Mouse (Mus musculus) cerebellum, postnatal 4 days (tissue): ENCODE data around the gene Per2.
"Not testable (repeated sequence)": the region's sequence is repeated elsewhere in the genome, so short reads cannot be mapped to it uniquely, and the experiment has no call there.

ENCODE experiments used
- DNase-seq, 2 experiments: peaks; one replicate each; pipeline ENCODE4 v3.0.0; 2022; ENCODE audit warnings: low spot score in 2 of 2, mixed read lengths in 1 of 2

The Per2 gene

GRCm38 (mm10) chr1:91459059-91459809, at the start of gene Per2:
TSS of gene Per2 (minus strand) at chr1:91459324.
- peak; percentile 99 for DNase-seq

- DNase-seq = no peak
These were observed 45.5 kb upstream of the Per2 start for GRCm38 (mm10) chr1:91504615-91505014.

DNA sequence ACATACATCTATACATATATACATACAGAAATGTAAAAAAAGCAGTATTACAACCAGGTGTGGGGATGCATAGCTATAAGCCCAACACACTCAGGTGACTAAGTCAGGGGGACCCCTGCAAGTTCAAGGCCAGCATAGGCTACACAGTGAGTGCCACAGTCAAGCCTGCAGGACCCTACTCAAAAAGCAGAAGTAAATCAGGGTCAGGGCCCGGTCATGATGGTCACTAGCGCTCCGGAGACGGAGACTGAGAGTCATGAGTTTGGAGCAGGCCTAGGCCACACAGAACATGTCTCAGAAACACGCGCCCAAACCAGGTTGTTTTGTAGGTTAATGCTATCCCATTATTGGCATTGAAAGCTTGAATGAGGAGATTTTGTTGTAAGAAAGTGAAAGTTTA, 39.5 kb upstream of the Per2 start:
- DNase-seq = no peak

DNA sequence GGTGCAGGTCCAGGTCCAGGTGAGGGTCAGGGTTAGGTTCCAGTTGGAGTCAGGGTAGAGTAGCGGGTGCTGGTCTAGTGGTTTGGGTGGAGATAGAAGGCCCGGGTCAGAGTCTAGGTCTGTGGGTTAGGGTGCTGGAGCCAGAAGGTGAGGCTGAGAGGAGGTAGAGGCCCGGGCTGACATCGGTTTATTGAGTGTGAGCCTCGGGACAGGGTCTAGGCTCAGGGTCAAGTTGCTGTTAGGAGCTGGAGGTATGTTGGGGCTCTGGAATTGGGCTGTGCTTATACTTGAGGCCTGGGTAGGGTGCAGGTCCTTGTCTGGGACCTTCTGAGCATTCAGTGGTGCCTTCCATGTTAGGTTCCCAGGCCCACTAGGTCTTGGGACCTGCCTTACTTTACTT, 36.2 kb upstream of the Per2 start:
- DNase-seq = no peak

GRCm38 (mm10) chr1:91494457-91495140, 35.5 kb upstream of the Per2 start, which contains the start of gene Traf3ip1:
TSS of gene Traf3ip1 (plus strand) at chr1:91494647.
- DNase-seq = peak; percentile 81 to 93

DNA sequence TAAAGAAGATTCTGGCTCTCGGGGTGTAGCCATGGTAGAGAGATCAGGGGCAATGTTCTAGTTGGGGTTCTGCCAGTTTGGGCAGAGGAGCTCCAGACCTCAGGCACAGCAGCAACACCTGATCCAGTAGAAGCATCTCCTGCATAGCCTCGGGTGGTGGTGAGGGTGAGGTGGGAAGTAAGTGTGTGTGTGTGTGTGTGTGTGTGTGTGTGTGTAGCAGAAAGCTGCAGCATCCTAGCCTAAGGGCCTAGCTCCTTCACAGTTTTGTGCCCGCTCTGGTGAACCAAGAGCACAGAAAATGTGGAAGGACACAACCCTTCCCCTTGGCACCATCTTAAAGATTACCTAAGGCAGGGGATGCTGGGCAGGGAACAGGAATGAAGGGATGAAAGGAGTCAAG, 34.8 kb upstream of the Per2 start:
- DNase-seq = peak in 1 of 2 experiments; percentile 9

DNA sequence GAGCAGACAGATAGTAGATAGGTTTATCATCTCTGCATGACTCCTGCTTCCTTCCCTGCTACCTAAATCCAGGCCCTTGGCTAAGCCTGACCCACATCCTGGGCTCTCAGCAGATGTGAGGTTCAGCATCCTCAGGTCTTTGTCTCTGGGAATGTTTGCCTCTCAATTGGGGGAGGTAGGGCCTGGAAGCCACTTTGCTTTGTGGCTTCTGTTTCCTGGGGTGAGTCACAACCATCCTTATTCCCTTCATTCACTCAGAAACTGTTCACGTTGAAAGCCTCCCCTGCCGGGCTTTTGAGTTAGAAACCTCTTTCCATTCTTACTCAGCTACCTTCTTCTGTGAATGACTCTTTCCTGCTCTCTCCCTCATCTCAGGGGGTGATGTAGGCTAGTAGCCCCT, 33.6 kb upstream of the Per2 start:
- no peak for DNase-seq

GRCm38 (mm10) chr1:91490322-91490721, 31.2 kb upstream of the Per2 start:
- DNase-seq = no peak

DNA sequence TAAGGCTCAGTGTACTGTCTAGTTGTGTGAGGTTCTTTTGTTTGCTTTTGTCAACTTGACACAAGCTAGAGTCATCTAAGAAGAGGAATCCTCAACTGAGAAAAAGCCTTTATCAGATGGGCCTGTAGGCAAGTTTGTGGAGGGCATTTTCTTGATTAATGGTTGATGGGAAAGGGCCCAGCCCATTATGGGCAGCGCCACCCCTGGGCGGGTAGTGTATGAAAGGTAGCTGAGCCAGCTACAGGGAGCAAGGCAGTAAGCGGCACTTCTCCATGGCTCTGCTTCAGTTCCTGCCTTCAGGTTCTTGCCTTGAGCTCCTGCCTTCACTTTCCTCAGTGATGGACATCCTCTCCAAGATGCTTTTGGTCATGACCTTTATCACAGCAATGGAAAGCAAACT, 27.0 kb upstream of the Per2 start:
- DNase-seq = no peak

DNA sequence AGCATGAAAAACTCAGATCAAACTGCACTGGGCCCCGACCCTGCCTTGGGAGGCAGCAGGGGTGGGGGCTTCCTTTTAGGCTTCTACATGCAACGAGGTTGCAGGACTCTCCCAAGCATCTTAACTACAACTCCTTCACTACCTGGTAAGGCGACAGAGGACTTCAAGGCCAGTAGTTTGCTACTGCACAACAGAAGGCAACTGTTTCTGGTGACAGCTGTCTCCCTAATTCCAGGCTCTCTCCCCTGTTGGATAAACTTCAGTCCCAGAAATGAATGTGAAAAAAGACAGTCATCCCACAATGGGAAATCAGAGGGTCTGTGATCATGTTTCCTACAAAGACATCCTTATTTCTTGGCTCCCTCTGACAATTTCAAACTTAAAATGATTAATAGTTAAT, 26.3 kb upstream of the Per2 start:
- no peak for DNase-seq

- DNase-seq = no peak
These were observed 24.9 kb upstream of the Per2 start for GRCm38 (mm10) chr1:91484011-91484346.

DNA sequence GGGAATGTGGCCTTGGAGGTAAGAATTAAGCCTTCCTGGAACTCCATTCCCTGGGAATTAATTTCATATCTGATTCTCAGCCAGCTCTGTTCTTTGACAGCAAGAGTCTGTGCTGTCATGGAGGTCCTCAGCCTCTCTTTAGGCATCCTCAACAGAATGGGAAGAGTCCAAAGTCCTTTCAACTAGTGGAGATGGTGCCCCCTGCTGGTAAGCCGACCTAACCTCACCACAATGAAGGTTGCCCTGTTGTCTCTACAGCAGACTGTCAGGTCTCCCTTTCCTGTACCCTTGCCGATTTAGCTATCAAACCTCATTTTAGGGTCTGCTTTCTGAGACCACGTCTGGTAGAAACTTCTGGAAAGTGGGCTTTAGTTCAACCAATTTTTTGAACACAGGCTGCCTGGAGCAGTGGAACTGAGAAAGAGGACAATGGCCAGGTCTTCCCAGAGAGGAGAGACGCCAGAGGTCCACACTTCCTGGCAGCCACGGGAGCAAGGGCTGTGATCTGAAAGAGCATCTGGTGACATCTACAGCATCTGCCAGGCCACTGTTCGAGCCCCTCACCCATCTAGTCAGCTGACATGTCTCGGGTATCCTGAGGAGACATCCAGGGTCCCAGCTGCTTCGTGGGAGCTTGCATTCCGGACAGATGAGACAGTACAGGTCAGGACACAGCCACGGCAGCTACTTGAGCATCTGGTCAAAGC, 24.3 kb upstream of the Per2 start:
- DNase-seq = peak; percentile 77 to 82

DNA sequence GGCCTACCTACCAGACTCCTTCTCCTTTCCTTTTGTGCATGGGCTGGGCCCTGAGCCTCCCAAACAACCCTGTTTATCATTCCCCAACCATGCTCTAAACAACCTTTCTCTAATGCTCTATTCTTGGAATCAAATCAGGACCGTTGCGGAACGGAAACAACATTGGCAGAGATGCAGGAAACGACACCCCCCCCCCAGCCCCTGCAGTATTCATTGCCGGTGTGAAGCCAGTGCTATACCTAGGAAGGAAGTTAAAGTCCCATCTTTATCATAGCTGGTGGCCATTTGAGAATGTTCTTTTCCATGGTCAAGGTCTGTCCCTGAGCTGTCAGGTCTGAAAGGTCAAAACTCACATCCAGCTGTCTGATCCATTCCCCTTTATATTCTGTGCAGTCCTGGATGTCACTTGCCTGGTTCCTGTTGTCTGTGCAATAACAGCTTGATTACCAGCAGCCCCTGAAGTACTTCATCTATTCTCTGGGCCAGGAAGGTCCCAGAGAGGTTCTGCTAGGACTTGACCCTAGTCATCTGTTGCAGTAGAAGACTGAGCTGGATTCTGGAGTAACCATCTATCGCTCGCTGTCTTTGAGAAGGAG, 23.6 kb upstream of the Per2 start:
- no peak for DNase-seq

- DNase-seq = no peak
These were observed 19.8 kb upstream of the Per2 start for GRCm38 (mm10) chr1:91478958-91479357.

- not testable (repeated sequence) for DNase-seq
These were observed 19.0 kb upstream of the Per2 start for GRCm38 (mm10) chr1:91478145-91478544.

DNA sequence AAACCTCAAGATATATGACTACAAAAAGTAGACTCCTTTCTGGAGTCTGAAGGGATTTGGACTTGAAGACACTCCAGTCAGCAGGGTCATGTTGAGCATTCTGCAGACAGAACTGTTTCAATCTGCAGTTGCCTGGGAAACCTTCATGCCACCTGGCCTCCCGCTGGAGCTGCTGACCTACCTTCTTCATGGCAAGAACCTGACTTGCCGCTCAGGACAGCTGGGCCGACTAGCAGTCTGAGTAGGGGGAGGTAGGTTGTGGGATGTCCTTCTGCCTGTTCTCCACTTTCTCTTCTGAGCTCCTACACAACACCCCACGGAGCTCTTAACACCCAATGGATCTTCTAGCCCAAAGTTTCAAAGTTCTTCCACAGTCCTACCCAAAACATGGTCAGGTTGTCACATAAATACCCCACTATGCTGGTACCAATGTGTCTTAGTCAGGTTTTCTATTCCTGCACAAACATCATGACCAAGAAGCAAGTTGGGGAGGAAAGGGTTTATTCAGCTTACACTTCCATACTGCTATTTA, 10.8 kb upstream of the Per2 start:
- DNase-seq = no peak

- DNase-seq = no peak
These were observed 7.1 kb upstream of the Per2 start for GRCm38 (mm10) chr1:91466186-91466585.

GRCm38 (mm10) chr1:91465244-91465643, 6.1 kb upstream of the Per2 start:
- DNase-seq = no peak

GRCm38 (mm10) chr1:91464436-91464835, 5.3 kb upstream of the Per2 start:
- DNase-seq = no peak

- DNase-seq = no peak
These were observed 4.3 kb upstream of the Per2 start for GRCm38 (mm10) chr1:91463336-91463995.

DNA sequence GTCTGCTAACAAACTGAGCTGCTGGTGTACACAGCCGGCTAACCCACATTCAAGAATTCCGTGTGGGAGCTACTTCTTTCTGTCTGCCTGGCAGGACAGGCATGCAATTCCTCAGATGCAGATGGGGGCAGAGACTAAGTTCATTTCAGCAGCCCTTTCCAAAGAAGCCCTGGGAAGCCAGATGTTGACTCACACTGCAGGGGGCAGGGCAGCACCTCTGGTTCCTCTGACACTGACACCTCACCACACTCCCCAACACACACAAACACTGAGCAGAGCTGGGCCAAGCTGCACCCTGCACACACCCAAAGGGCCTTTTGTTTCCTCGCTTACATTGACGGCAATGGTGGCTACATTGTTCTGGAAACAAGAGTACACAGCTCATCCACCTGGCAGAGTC, 1.4 kb upstream of the Per2 start:
- no peak for DNase-seq

DNA sequence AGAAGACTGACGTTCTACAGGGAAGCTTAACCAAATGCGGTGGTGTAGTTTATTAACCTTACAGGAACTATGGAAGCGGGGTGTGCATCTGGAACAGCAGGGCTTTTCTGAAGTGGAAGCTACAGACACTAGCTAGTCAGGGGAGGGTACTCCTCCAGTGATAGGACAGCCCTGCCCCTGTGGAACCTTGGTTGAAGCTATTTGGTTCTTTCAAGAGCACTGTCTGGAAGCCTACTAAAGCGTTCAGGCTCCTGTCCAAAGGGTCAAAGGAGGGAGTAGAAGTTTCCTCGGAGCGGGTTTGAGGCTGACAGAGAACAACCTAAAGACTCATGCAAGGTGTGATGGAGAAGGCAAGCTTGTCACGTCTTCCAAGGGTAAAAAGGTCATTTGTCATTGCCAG, 945 bp upstream of the Per2 start:
- no peak for DNase-seq
